Mouse (Mus musculus) heart, postnatal 0 days (tissue): Measurements from ENCODE around the gene Rilp. TPM values are rescaled to one million over a fixed set of nuclear protein-coding genes. Genes with fewer than 3 reads are reported as not detected.

ENCODE experiments used
- ATAC-seq: fragments of 200-750 bp; cut with Nextera tagmentation; 2 replicates; pipeline ENCODE4 v1.8.0; 2017; ENCODE audit warnings: low read depth, moderate number of reproducible peaks, moderate library complexity; ENCODE audit not compliant: insufficient read depth
- DNase-seq: peaks from one replicate; pipeline ENCODE4 v3.0.0-alpha.2; 2016; ENCODE audit warnings: low spot score
- H3K27ac ChIP-seq: fragments of 300-500 bp; sonication (generic); 2 replicates; pipeline ENCODE4 v1.5.1; 2014; ENCODE audit warnings: low read depth, mild to moderate bottlenecking
- H3K27me3 ChIP-seq: fragments of 300-500 bp; sonication (generic); 2 replicates; pipeline ENCODE4 v1.6.1; 2014; ENCODE audit warnings: low read length, mixed read lengths; ENCODE audit not compliant: control insufficient read depth, insufficient read depth
- H3K36me3 ChIP-seq: fragments of 300-500 bp; sonication (generic); replicated peaks from 2 replicates; pipeline ENCODE4 v1.6.1; 2014; ENCODE audit warnings: low read length, mixed read lengths; ENCODE audit not compliant: control insufficient read depth, insufficient read depth
- H3K4me1 ChIP-seq: fragments of 300-500 bp; sonication (generic); 2 replicates; pipeline ENCODE4 v1.6.1; 2014; ENCODE audit warnings: antibody characterized with exemption; ENCODE audit not compliant: control insufficient read depth, insufficient read depth
- H3K4me2 ChIP-seq: fragments of 300-500 bp; sonication (generic); 2 replicates; pipeline ENCODE4 v1.6.1; 2014; ENCODE audit warnings: low read depth, mild to moderate bottlenecking, low read length, moderate library complexity
- H3K4me3 ChIP-seq: fragments of 300-500 bp; sonication (generic); 2 replicates; pipeline ENCODE4 v1.5.1; 2014; ENCODE audit warnings: low read depth, low read length
- H3K9ac ChIP-seq: fragments of 300-500 bp; sonication (generic); replicated peaks from 2 replicates; pipeline ENCODE4 v1.6.1; 2014; ENCODE audit warnings: low read depth, low read length, mixed read lengths
- H3K9me3 ChIP-seq: fragments of 300-500 bp; sonication (generic); replicated peaks from 2 replicates; pipeline ENCODE4 v1.6.1; 2016; ENCODE audit warnings: low read length; ENCODE audit not compliant: control insufficient read depth
- CTCF ChIP-seq: IDR thresholded peaks from 2 replicates; pipeline ENCODE4 v1.5.1; 2016; ENCODE audit warnings: antibody characterized with exemption, control low read depth, low read depth
- EP300 ChIP-seq: IDR thresholded peaks from 2 replicates; pipeline ENCODE4 v1.6.1; 2016; ENCODE audit warnings: antibody characterized with exemption, low read depth
- WGBS: fragments of 180-500 bp; shearing (Covaris S2); extraction: QIAGEN DNeasy Blood & Tissue Kit; methylation state at CpG from one replicate; pipeline ENCODE4 v1.1.7; 2014; 5-methylcytosine and 5-hydroxymethylcytosine counted together
- microRNA counts: library from miRNA; unstranded; fragments of <30 nt; microRNA quantifications from one replicate; lab custom pipeline; 2015
- microRNA-seq: library from miRNA; unstranded; fragments of <30 nt; microRNA quantifications from one replicate; pipeline ENCODE4, GENCODE M21; 2016
- polyA plus RNA-seq: library from polyadenylated mRNA; unstranded; fragments of >200 nt; fragmentation: Nextera tagmentation; extraction: Ambion mirVana; gene quantifications from 2 replicates; pipeline ENCODE4 v1.2.1, GENCODE M21; 2015
- total RNA-seq: library from RNA; depleted of rRNA; stranded (reverse); fragments of >200 nt; gene quantifications from 2 replicates; pipeline ENCODE4 v1.2.3, GENCODE M21; 2014; ENCODE audit warnings: low replicate concordance; rRNA removed

The Rilp gene
- total and polyA plus RNA-seq, 2 experiments from 2014 or later = 27.1 to 50.8 TPM

GRCm38 (mm10) chr11:75558101-75558500 is 48.2 kb downstream of the Rilp start:
- Histone ChIP-seq H3K4me1 (no peaks in the 10 kb centered on the region), H3K9ac (no peak overlapping the region), H3K36me3 (no peaks in the 10 kb centered on the region), H3K27ac (no peak overlapping the region), H3K9me3 (no peaks in the 10 kb centered on the region), H3K4me3 (no peak overlapping the region), H3K27me3 (no peaks in the 10 kb centered on the region), H3K4me2 (no peak overlapping the region)
- WGBS = 76% methylated on average over 1 of the region's 1 CpGs
- no peak for DNase-seq
- no peak for ATAC-seq
- peak; percentile 12; the same call in 1 of the 2 replicates for TF ChIP-seq CTCF
- TF ChIP-seq EP300 = no peak

DNA sequence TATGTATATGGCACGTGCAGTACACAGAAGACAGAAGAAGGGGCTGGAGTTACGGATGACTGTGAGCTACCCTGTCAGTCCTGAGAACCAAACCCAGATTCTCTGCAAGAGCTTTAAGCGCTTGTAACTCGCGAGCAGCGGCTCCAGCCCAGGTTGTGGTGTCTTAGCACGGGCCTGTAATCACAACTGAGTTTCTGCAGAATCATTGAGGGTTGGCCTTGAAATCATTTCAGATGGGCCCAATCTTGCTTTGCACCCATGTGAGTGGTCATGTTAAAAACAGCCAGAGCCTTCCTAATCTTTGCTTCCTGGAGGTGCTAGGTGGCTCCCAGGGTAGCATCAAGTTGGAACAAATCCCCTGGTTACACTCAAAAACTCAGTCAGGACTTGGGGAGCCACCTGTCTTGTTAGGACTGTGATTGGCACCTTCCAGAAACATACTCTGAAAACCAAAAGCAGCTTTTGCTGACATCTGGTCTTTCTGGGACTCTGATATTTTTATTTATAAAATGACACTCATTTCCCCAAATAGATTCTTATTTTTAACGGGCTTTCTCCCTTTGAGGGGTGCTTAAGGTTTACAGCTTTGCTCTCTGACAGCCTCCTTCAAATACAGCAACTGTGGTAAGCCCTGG is 50.1 kb downstream of the Rilp start:
- DNase-seq (no peak), ATAC-seq (no peak)
- H3K27me3 ChIP-seq = no peaks in the 10 kb centered on the region
- peak overlapping the region; percentile 31; the same call in 1 of the 2 replicates for H3K27ac ChIP-seq
- H3K9me3 ChIP-seq = no peaks in the 10 kb centered on the region
- H3K4me1 ChIP-seq = 0 out of 2 replicates have a peak, but pooled peaks cover 8% of the 10 kb centered on the region
- no peak for TF ChIP-seq CTCF
- TF ChIP-seq EP300 = no peak
- no peaks in the 10 kb centered on the region for H3K36me3 ChIP-seq
- WGBS = 86% methylated on average over 8 of the region's 8 CpGs
- H3K4me3 ChIP-seq = no peak overlapping the region
- H3K9ac ChIP-seq = no peak overlapping the region
- H3K4me2 ChIP-seq = no peak overlapping the region

- WGBS = 78% methylated on average over 14 of the region's 14 CpGs
Measured at GRCm38 (mm10) chr11:75560530-75561409, 50.9 kb downstream of the Rilp start.

DNA sequence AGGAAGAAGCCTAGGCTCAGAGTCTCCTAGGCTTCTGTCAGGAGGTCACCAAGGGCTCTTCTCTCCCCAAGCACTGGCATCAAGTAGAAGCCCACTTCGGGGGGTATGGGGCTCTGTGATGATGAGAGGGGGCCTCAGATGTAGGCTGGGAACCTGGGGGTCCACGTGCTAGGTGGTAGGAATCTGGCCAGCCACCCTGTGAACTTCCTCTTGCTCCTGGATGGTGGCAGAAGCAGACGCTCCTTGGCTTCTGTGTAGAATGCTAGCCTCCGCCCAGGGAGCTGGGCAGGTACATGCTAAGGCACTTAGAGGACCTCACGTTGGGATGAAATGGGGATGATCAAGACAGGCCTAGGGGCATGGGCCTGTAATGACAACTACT is 51.5 kb downstream of the Rilp start:
- 84% methylated on average over 5 of the region's 5 CpGs for WGBS
- no peak overlapping the region for H3K4me3 ChIP-seq
- TF ChIP-seq CTCF (no peak), EP300 (no peak)
- H3K4me1 ChIP-seq = peaks cover 8% of the 10 kb centered on the region; the same call in 1 of the 2 replicates
- no peak overlapping the region for H3K4me2 ChIP-seq
- ATAC-seq = no peak
- H3K36me3 ChIP-seq = no peaks in the 10 kb centered on the region
- no peak overlapping the region; the same call in 1 of the 2 replicates for H3K27ac ChIP-seq
- no peaks in the 10 kb centered on the region for H3K27me3 ChIP-seq
- no peak for DNase-seq
- no peak overlapping the region for H3K9ac ChIP-seq
- no peaks in the 10 kb centered on the region for H3K9me3 ChIP-seq

More at GRCm38 (mm10) chr11:75560530-75561409, 50.9 kb downstream of the Rilp start:
- H3K9ac ChIP-seq = no peak overlapping the region
- ATAC-seq (no peak), DNase-seq (no peak)
- H3K36me3 ChIP-seq = no peaks in the 10 kb centered on the region
- H3K4me2 ChIP-seq = no peak overlapping the region
- TF ChIP-seq CTCF = no peak
- no peak for TF ChIP-seq EP300
- H3K4me3 ChIP-seq = no peak overlapping the region
- H3K4me1 ChIP-seq = 0 out of 2 replicates have a peak, but pooled peaks cover 8% of the 10 kb centered on the region
- H3K9me3 ChIP-seq = no peaks in the 10 kb centered on the region
- no peaks in the 10 kb centered on the region for H3K27me3 ChIP-seq
- peak overlapping the region; percentile 31; the same call in 1 of the 2 replicates for H3K27ac ChIP-seq

MicroRNA genes within 50 kb of the gene (microRNA counts, 519-probe panel; counts per million panel counts)
- microRNA mmu-miR-22 (lab: Ali Mortazavi, UCI) = 8,748 counts per million, percentile 95 among the panel's probes with 10 or more counts

Small RNAs within 50 kb of the gene (microRNA-seq; reads per million reads assigned to microRNA genes)
- gene Mir22 = 29,849 reads per million, percentile 98 among the genes with 10 or more reads in this experiment
- gene Mir3971 = not detected

Other genes starting within 250 kb of the Rilp start
- gene Rpa1, start 161.8 kb upstream of the Rilp start, total RNA-seq = 115 and 118 TPM in 2 replicates
- gene Rpa1, start 161.8 kb upstream of the Rilp start, polyA plus RNA-seq = 62.9 and 66.9 TPM in 2 replicates
- gene Smyd4, start 161.7 kb upstream of the Rilp start, total RNA-seq = 13.1 and 19.7 TPM in 2 replicates
- 13.2 and 14.8 TPM in 2 replicates for gene Smyd4, start 161.7 kb upstream of the Rilp start, polyA plus RNA-seq
- 27.3 and 112 TPM in 2 replicates for gene Serpinf1, start 87.4 kb upstream of the Rilp start, total RNA-seq
- gene Serpinf1, start 87.4 kb upstream of the Rilp start, polyA plus RNA-seq = 20.4 and 24.4 TPM in 2 replicates
- 1.2 and 2.4 TPM in 2 replicates for gene Serpinf2, start 70.5 kb upstream of the Rilp start, total RNA-seq
- not detected in 2 replicates for gene Serpinf2, start 70.5 kb upstream of the Rilp start, polyA plus RNA-seq
- 11.8 and 12.0 TPM in 2 replicates for gene Wdr81, start 55.4 kb upstream of the Rilp start, total RNA-seq
- 2.0 and 2.2 TPM in 2 replicates for gene Wdr81, start 55.4 kb upstream of the Rilp start, polyA plus RNA-seq
- 9.2 and 25.3 TPM in 2 replicates for gene Tlcd2, start 48.4 kb upstream of the Rilp start, total RNA-seq
- 14.2 and 16.9 TPM in 2 replicates for gene Tlcd2, start 48.4 kb upstream of the Rilp start, polyA plus RNA-seq
- gene Prpf8, start 23.3 kb upstream of the Rilp start, total RNA-seq = 73.8 and 79.8 TPM in 2 replicates
- gene Prpf8, start 23.3 kb upstream of the Rilp start, polyA plus RNA-seq = 15.2 and 17.0 TPM in 2 replicates
- 20.2 and 21.6 TPM in 2 replicates for gene Scarf1, start 3.4 kb downstream of the Rilp start, total RNA-seq
- gene Scarf1, start 3.4 kb downstream of the Rilp start, polyA plus RNA-seq = 9.6 and 10.0 TPM in 2 replicates
- 3.6 and 6.0 TPM in 2 replicates for gene Slc43a2, start 21.6 kb downstream of the Rilp start, total RNA-seq
- gene Slc43a2, start 21.6 kb downstream of the Rilp start, polyA plus RNA-seq = 4.5 and 4.8 TPM in 2 replicates
- gene Pitpna, start 78.0 kb downstream of the Rilp start, total RNA-seq = 58.4 and 59.6 TPM in 2 replicates
- gene Pitpna, start 78.0 kb downstream of the Rilp start, polyA plus RNA-seq = 74.0 and 76.8 TPM in 2 replicates
- gene Inpp5k, start 120.9 kb downstream of the Rilp start, total RNA-seq = 55.9 and 64.6 TPM in 2 replicates
- 28.7 and 29.2 TPM in 2 replicates for gene Inpp5k, start 120.9 kb downstream of the Rilp start, polyA plus RNA-seq
- 127 and 143 TPM in 2 replicates for gene Myo1c, start 140.4 kb downstream of the Rilp start, total RNA-seq
- gene Myo1c, start 140.4 kb downstream of the Rilp start, polyA plus RNA-seq = 40.4 and 45.2 TPM in 2 replicates
- 57.0 and 74.0 TPM in 2 replicates for gene Crk, start 169.2 kb downstream of the Rilp start, total RNA-seq
- 70.8 and 88.4 TPM in 2 replicates for gene Crk, start 169.2 kb downstream of the Rilp start, polyA plus RNA-seq
- gene Ywhae, start 222.8 kb downstream of the Rilp start, total RNA-seq = 112 and 120 TPM in 2 replicates
- 553 and 573 TPM in 2 replicates for gene Ywhae, start 222.8 kb downstream of the Rilp start, polyA plus RNA-seq